Mouse (Mus musculus) thymus, postnatal 4 days (tissue): ENCODE measurements around the gene Rrbp1.

Experiments used
- DNase-seq: peaks from one replicate; pipeline ENCODE4 v3.0.0; 2021

Rrbp1 gene

DNA sequence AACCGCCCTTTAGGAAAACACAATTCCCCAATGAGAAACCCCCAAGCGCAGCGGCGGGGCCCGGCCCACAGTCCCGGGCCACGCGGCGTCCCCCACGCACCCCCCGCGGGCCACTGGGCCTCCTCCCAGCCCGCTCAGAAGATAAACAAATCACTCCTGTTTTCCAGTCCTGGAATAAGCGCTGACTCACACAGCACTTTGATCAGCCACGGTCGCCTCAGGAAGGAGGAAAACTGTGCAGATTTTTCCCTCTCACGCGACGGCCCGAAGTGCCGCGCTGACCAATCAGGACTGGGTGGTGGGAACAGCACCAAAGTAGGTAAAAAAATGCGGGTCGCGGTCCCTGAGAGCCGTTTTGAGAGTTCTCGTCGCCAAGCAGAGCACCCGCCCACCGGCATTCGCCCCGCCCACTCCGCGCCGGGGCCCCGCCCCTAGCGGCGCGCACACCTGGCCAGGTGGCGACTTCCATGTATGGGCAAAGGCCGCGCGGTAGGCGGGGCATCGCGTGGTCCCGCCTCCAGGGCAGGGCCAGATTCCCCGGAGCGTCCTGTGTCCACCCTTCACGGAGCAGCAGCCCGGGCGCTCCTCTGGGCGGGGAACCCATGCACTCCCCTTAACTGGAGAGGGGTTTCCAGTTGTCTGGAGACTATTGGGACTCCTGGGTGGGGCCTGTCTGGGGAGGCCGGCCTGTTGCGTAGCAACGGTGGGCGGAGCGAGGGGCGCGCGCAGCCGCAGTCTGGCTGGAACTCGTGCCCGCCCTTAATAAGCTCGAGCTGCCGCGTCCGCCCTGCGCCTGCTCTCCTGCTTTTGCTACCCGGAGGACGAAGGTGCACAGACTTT lies 96.1 kb downstream of the Rrbp1 start, which contains the start of gene Dstn:
TSS of gene Dstn (plus strand) at position 561 of the 840 bp plus-strand sequence.
- peak; percentile 97 for DNase-seq

DNA sequence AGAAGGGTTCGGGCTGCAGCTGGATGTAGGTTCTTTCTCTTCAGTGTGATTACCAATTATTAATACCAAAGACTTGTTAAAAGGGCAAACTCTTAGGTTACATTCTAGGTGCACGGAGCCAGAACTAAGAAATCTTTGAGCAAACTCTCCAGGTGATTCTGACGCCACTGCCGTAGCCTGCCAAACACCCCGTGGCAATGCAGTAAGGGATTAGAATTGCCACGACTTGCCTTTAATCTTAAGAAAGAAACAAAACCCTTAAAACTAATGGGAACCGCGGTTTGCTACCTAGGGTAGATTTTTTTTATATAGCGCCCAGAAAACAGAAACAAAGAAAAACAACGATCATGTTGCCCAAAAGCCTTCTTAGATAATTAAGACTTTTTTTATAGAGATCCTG lies 96.8 kb downstream of the Rrbp1 start:
- no peak for DNase-seq

DNA sequence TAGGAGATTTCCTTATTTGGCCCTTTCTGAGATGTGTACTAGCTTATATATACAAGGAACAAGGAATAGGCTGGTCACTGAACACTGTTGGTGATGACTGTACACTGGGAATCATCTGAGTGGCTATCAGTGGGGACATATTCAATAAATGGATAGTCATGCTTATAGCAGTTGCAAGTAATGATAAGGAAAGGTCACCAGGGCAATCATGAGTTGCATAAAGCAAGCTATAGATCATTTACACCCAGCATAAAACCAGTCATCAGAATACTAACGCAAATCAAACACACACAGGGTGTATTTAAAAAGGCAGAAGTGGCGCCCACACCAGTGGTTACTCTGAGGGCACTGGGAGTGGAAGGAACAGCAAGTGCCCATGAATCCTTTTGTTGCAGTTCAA lies 98.9 kb downstream of the Rrbp1 start:
- no peak for DNase-seq

DNA sequence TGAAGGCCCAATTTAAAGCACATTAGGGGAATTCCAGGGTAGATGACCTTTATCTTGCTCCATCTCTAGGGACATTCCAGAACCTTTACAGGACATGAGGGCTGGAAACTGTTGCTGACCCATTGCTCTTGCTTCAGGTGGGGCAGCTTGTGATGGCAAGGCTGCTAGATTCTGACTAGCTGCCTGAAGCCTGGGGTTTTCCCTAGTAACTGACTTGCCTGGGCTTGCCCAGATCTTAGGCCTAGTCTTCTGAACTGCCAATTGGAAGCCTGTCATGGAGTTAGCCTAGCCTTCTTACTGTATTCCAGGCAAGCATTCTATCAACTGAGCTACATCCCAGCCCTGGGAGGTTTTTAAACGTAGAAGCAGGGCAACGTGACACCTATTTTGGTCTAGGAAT lies 101.8 kb downstream of the Rrbp1 start:
- no peak for DNase-seq

- no peak for DNase-seq
These were observed 106.2 kb downstream of the Rrbp1 start for GRCm38 (mm10) chr2:143904896-143905295.

GRCm38 (mm10) chr2:143903376-143904045 lies 107.6 kb downstream of the Rrbp1 start:
- no peak for DNase-seq

DNA sequence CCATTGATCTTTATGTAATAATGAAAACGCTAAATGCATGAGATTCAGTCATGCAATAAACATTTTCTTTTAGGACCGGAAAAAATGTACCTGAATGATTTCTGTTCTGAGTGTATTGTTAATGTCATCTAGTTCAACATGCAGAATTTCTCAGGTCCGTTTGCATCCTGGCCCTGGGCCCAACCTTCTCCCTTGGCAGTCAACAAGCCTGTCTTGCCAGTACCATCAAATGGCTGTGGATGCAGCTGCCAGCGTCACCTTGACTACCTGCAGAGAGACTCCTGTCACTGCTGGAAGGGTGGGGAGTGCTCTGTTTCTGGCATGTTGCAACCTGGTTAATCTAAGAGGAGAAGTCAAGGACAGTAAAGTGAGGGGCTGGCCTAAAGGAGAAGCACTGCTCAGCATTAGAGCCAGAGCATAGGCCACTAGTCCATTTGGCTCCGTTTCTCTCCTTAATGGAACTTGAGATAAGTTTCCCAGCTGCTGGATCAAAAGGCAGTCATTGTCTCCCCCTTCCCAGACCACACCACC lies 110.2 kb downstream of the Rrbp1 start:
- no peak for DNase-seq

- no peak for DNase-seq
These were observed 111.4 kb downstream of the Rrbp1 start for GRCm38 (mm10) chr2:143899470-143900220.
